Mouse (Mus musculus) megakaryocyte progenitor cell, adult 5-6 weeks (primary cell): ENCODE data around the gene Plcxd3. TPM values are rescaled to one million over a fixed set of nuclear protein-coding genes. Genes with fewer than 3 reads are reported as not detected.
"Not testable (repeated sequence)": the region's sequence is repeated elsewhere in the genome, so short reads cannot be mapped to it uniquely, and the experiment has no call there.

Experiments used
- ATAC-seq: replicated peaks from 2 replicates; pipeline ENCODE4 v1.8.0; 2016; ENCODE audit warnings: mild to moderate bottlenecking, moderate TSS enrichment, inconsistent platforms; ENCODE audit not compliant: poor library complexity
- total RNA-seq, 2 experiments: library from RNA; stranded (forward) in 1 of 2; stranded (reverse) in 1 of 2; fragments of 157-497, 149-512 nt in 1 of 2; fragments of 200-1000 nt in 1 of 2; gene quantifications; 2 replicates each; pipeline versions ENCODE4 v1.2.3 to v1.2.4; 2015 to 2017

The Plcxd3 gene
- total RNA-seq, 2 experiments from 2014 or later, result not detected

DNA sequence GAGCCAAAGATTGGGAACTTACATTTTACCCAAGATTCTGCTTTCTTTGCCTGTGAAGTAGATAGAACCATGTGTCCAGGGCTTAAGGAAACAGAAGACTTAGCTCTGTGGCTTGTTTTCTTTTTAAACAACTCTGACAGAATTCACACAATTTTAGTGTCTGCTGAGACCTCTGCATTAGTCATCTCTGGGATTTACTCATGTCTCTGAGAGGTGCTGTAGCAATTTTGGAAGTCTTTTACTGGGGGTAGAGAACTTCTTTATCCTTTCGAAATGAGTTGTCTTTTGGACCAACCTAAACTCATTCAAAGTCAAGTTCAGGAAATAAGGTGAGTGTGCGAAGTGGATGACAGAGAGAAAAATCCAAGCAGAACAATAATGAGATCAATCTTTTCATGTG, 158.4 kb downstream of the Plcxd3 start:
- no peak for ATAC-seq

GRCm38 (mm10) chr15:4559121-4559520, 183.8 kb downstream of the Plcxd3 start:
- ATAC-seq, result no peak

- ATAC-seq, result no peak
These were observed 186.2 kb downstream of the Plcxd3 start for GRCm38 (mm10) chr15:4561431-4561970.

- ATAC-seq, result not testable (repeated sequence)
These were observed 220.2 kb downstream of the Plcxd3 start for GRCm38 (mm10) chr15:4595521-4595920.

GRCm38 (mm10) chr15:4598661-4599060, 223.4 kb downstream of the Plcxd3 start:
- ATAC-seq, result not testable (repeated sequence)

DNA sequence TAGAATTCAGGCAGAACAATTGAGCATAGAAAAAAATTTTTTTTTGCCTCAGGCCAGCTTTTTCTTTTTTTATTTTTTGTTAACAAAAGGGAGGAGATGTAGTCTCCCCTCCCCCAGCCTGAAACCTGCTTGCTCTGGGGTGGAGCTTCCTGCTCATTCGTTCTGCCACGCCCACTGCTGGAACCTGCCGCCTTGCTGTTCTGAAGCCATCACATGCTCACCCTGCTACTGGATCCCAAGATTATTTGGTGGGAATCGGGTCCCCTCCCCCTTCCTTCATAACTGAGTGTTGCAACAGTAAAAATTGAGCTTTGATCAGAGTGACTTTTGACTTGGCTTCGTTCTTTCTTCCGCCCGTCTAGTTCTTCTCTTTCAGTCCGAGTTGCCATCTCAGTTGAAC, 224.0 kb downstream of the Plcxd3 start:
- ATAC-seq, result not testable (repeated sequence)

- ATAC-seq, result no peak
These were observed 230.3 kb downstream of the Plcxd3 start for GRCm38 (mm10) chr15:4605630-4606029.
